Mouse (Mus musculus): ENCODE data around the gene Selenow. TPM values are rescaled to one million over a fixed set of nuclear protein-coding genes. Genes with fewer than 3 reads are reported as not detected.

Gene Selenow
- total and polyA plus RNA-seq, 2 experiments from 2014 or later: 566 to 1,894 TPM

DNA sequence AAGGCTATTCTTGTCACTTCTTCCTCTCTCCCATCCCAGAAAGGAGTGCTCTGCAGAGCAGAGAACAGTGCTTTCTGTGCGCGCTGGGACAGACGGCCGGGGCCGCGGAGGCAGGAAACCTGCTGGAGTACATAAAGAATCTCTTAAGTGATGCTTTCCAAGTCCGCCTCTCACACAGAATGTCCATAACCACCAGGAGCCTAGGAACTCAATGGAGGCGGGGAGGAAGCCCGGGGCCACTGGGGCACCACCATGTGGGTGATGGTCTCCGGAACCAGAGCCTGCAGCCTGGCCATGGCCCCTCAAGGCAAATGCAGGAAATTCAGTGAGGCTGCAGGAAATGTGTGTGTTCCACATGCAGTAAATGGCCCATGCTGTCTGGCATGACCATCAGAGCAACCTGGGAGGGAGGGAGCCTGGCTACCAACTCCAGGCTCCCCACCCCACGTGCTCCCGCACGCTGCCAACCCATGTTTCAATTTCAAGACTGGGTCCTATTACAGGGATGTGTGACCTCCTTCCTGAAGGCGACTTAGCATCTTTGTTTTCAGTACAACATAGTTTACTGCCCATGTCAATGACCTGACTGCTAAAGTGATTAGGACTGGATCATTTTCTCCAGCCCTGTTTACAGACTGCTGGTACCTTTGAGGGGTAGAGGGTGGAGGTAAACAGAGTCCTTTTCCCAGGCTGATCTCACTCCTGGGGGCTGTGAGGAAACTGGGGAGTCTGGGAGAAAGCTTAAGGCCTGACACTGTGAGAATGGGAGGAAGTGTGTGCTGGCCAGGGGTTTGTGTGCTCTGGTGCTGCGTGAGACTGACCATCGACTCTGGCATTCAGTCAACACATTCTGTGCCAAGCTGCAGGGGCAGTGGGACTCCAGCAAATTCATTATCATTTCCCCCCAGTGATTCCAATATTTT, 11.5 kb upstream of the Selenow start:
- H3K4me1 ChIP-seq (ENCODE audit: insufficient read depth, low read length): no peaks in the 10 kb centered on the region
- ATAC-seq (no peak), DNase-seq (ENCODE audit: low spot score) (no peak)
- no peak overlapping the region for H3K4me3 ChIP-seq (ENCODE audit: low read length)
- H3K4me2 ChIP-seq (ENCODE audit: low read depth, low read length): no peak overlapping the region
- H3K27ac ChIP-seq: no peak overlapping the region
- H3K36me3 ChIP-seq (ENCODE audit: insufficient read depth, low read length): peaks cover 18% of the 10 kb centered on the region
- H3K9ac ChIP-seq (replicated peaks; ENCODE audit: low read length): no peak overlapping the region
- TF ChIP-seq CTCF (IDR thresholded peaks at IDR 0.05; ENCODE audit: low read depth): no peak
- H3K9me3 ChIP-seq (ENCODE audit: low read length): no peaks in the 10 kb centered on the region
- 63% methylated on average over 16 of the region's 16 CpGs for WGBS
- no peaks in the 10 kb centered on the region for H3K27me3 ChIP-seq (ENCODE audit: insufficient read depth, low read length)

DNA sequence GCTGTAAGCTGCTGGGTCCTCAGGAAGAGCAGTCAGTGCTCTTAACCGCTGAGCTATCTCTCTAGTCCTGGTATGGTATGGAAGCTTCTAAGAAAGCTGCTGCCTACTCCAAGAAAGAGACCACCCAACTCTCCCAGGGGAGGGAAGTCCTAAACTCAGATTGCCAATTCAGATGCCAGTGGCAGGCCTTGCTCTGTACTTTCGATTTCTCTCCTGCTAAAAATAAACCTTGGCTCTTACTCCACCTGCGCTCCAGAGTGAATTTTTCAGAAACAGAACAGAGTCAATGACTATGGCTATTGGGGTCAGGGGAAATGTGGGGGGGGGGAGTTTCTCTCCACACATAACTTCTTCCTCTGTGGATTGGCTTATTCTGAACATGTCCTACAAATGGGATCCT, 9.4 kb upstream of the Selenow start:
- WGBS: 81% methylated on average over 3 of the region's 3 CpGs
- Histone ChIP-seq H3K4me3 (ENCODE audit: low read length) (no peak overlapping the region), H3K27me3 (ENCODE audit: insufficient read depth, low read length) (no peaks in the 10 kb centered on the region), H3K36me3 (ENCODE audit: insufficient read depth, low read length) (no peaks in the 10 kb centered on the region; the same call in 1 of the 2 replicates), H3K4me2 (ENCODE audit: low read depth, low read length) (no peak overlapping the region), H3K4me1 (ENCODE audit: insufficient read depth, low read length) (no peaks in the 10 kb centered on the region), H3K9me3 (ENCODE audit: low read length) (no peaks in the 10 kb centered on the region), H3K9ac (replicated peaks; ENCODE audit: low read length) (no peak overlapping the region), H3K27ac (no peak overlapping the region)
- ATAC-seq (no peak), DNase-seq (ENCODE audit: low spot score) (no peak)
- no peak for TF ChIP-seq CTCF (IDR thresholded peaks at IDR 0.05; ENCODE audit: low read depth)

DNA sequence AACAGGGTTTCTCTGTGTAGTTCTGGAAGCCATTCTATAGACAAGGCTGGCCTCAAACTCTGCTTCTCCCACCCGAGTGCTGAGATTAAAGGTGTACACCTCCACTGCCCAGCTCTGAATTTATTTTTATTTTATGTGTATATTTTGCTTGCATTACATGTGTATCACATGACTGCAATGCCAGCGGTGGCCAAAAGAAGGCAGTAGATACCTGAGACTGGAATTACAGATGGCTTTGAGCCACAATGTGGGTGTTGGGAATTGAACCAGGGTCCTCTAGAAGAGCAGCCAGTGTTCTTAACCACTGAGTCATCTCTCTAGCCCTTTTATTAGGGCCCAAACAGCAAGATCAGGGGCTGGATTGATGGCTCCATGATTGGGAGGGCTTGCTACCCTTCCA, 8.3 kb upstream of the Selenow start:
- Histone ChIP-seq H3K4me1 (ENCODE audit: insufficient read depth, low read length) (no peaks in the 10 kb centered on the region), H3K27ac (no peak overlapping the region), H3K4me3 (ENCODE audit: low read length) (no peak overlapping the region), H3K9ac (replicated peaks; ENCODE audit: low read length) (no peak overlapping the region), H3K9me3 (ENCODE audit: low read length) (no peaks in the 10 kb centered on the region), H3K4me2 (ENCODE audit: low read depth, low read length) (no peak overlapping the region), H3K36me3 (ENCODE audit: insufficient read depth, low read length) (no peaks in the 10 kb centered on the region), H3K27me3 (ENCODE audit: insufficient read depth, low read length) (no peaks in the 10 kb centered on the region)
- ATAC-seq: no peak
- DNase-seq (ENCODE audit: low spot score): no peak
- WGBS: 62% methylated on average over 2 of the region's 2 CpGs
- no peak for TF ChIP-seq CTCF (IDR thresholded peaks at IDR 0.05; ENCODE audit: low read depth)

GRCm38 (mm10) chr7:15929910-15930309, 7.7 kb upstream of the Selenow start:
- Histone ChIP-seq H3K4me1 (ENCODE audit: insufficient read depth, low read length) (no peaks in the 10 kb centered on the region), H3K9ac (replicated peaks; ENCODE audit: low read length) (no peak overlapping the region), H3K4me2 (ENCODE audit: low read depth, low read length) (no peak overlapping the region), H3K27ac (no peak overlapping the region), H3K9me3 (ENCODE audit: low read length) (no peaks in the 10 kb centered on the region), H3K4me3 (ENCODE audit: low read length) (no peak overlapping the region), H3K36me3 (ENCODE audit: insufficient read depth, low read length) (no peaks in the 10 kb centered on the region), H3K27me3 (ENCODE audit: insufficient read depth, low read length) (no peaks in the 10 kb centered on the region)
- peak; percentile 29; the same call in 1 of the 2 replicates for ATAC-seq
- DNase-seq (ENCODE audit: low spot score): peak; percentile 11
- WGBS: 42% methylated on average over 4 of the region's 4 CpGs
- TF ChIP-seq CTCF (IDR thresholded peaks at IDR 0.05; ENCODE audit: low read depth): peak; percentile 69

DNA sequence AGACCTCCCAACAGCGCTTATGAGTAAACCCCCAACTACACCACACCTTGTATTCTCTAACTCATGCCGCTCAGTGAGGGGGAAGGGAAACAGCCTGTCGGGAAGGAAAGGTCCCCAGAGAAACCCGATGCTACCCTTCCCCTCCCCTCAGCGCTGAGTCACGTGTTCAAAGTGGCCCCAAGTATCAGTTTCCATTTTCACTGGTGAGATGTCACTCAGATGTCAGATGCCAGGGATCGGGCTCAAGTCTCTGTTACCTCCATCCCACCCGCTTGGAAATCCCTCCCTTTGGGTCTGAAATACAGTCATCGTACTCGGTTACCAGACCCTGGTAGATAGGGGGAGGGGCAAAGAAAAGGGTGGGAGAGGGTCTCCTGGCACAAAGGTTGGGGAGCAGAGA, 406 bp downstream of the Selenow start:
- Histone ChIP-seq H3K27me3 (ENCODE audit: insufficient read depth, low read length) (no peaks in the 10 kb centered on the region), H3K4me3 (ENCODE audit: low read length) (peak overlapping the region; percentile 80), H3K9ac (replicated peaks; ENCODE audit: low read length) (peak overlapping the region; percentile 84), H3K4me2 (ENCODE audit: low read depth, low read length) (peak overlapping the region; percentile 86), H3K36me3 (ENCODE audit: insufficient read depth, low read length) (peaks cover 10% of the 10 kb centered on the region; the same call in 1 of the 2 replicates), H3K4me1 (ENCODE audit: insufficient read depth, low read length) (peaks cover 14% of the 10 kb centered on the region), H3K9me3 (ENCODE audit: low read length) (no peaks in the 10 kb centered on the region), H3K27ac (peak overlapping the region; percentile 90)
- peak; percentile 34 for ATAC-seq
- peak; percentile 69 for DNase-seq (ENCODE audit: low spot score)
- TF ChIP-seq CTCF (IDR thresholded peaks at IDR 0.05; ENCODE audit: low read depth): no peak
- whole genome bisulfite sequencing: 1% methylated on average over 10 of the region's 10 CpGs

- H3K36me3 ChIP-seq (ENCODE audit: insufficient read depth, low read length): peaks cover 10% of the 10 kb centered on the region; the same call in 1 of the 2 replicates
- ATAC-seq (no peak), DNase-seq (ENCODE audit: low spot score) (no peak)
- WGBS: 77% methylated on average over 6 of the region's 6 CpGs
- H3K4me3 ChIP-seq (ENCODE audit: low read length): peak overlapping the region; percentile 80
- peak overlapping the region; percentile 86 for H3K4me2 ChIP-seq (ENCODE audit: low read depth, low read length)
- H3K27me3 ChIP-seq (ENCODE audit: insufficient read depth, low read length): no peaks in the 10 kb centered on the region
- peak overlapping the region; percentile 26 for H3K27ac ChIP-seq
- H3K9ac ChIP-seq (replicated peaks; ENCODE audit: low read length): peak overlapping the region; percentile 84
- peaks cover 14% of the 10 kb centered on the region for H3K4me1 ChIP-seq (ENCODE audit: insufficient read depth, low read length)
- no peak for TF ChIP-seq CTCF (IDR thresholded peaks at IDR 0.05; ENCODE audit: low read depth)
- no peaks in the 10 kb centered on the region for H3K9me3 ChIP-seq (ENCODE audit: low read length)
Measured at GRCm38 (mm10) chr7:15920645-15921190, 1.5 kb downstream of the Selenow start.

Data from hindbrain, postnatal 0 days (tissue).